Mouse (Mus musculus) thymus, adult 2 months (tissue): ENCODE results near the gene Hs3st6.

Source experiments
- CTCF ChIP-seq: fragments of 200-500 bp; IDR thresholded peaks from 2 replicates; pipeline ENCODE4 v1.5.1; 2012; ENCODE audit warnings: mild to moderate bottlenecking, control low read depth, low read length, moderate library complexity, borderline replicate concordance; ENCODE audit not compliant: control insufficient read depth, poor library complexity, insufficient read depth; ENCODE audit errors: extremely low read depth
- POLR2A ChIP-seq: fragments of 200-500 bp; IDR thresholded peaks from 2 replicates; pipeline ENCODE4 v1.6.1; 2012; ENCODE audit warnings: mild to moderate bottlenecking, low read length, control low read depth, moderate library complexity; ENCODE audit not compliant: control insufficient read depth, poor library complexity, insufficient read depth; ENCODE audit errors: extremely low read depth

DNA sequence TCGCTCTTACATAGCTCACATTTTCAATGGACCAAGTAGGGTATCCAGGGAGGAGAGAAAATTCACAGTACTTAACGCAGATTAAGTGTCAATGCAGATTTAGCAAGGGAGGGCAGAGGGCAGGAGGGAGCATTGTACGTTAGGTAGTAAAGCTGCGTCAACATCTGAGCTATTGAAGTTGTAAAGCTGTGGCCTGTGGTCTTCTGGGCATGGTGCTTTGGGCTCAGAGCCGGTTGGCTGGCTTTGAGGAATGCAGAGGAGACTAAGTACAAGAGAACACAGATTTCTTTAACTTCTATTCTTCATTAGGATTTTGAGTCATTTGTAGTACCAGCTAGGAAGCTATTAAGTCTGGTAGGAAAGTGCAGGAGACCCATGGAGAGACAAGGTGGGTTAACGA is 37.2 kb upstream of the Hs3st6 start:
- TF ChIP-seq CTCF, result no peak
- TF ChIP-seq POLR2A, result no peak
